Comparison of ENCODE assay signal across 8 mouse cellular contexts in the genomic region with DNA sequence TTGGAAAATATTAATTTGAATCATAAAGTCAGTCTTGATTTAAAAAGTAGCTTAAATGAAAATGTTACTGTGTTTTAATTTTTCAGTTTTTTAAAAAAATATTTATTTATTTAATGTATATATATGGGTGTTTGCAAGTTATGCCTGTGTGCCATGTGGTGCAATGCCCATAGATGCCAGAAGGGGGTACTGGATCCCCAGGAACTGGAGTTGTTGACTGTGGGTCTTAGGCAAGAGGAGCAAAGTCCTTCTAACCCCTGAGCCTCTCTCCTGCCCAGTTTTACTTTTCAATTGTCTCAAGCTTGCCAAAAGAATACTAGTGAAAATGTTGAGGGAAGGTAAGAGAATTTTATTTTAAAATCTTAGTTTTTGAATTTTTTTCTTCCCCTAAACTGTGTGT.
A peak's percentile ranks its signal among the peaks of the same experiment; 100 is the strongest.
DNase-seq lines count a peak whose midpoint lies in the region; ATAC-seq and TF ChIP-seq lines count a peak whose summit lies in the region.
"Had no signal": no experiment of that assay in that cellular context is flagged by ENCODE, and none has a peak within 500 bp of the region (broad histone marks: within the 10 kb centered on the region; RNA-seq: fewer than 3 reads in every experiment).

No protein-coding gene starts in this region.

- H3K9ac ChIP-seq in kidney, postnatal 0 days (ENCODE audit: low read depth, low read length) = no peak overlapping the region
- no peak overlapping the region for H3K9ac ChIP-seq in stomach, postnatal 0 days (ENCODE audit: low read length)
- no peak overlapping the region for H3K9ac ChIP-seq in heart, embryonic 12.5 days
- H3K9ac ChIP-seq: hindbrain, embryonic 15.5 days had no signal

- H3K4me2 ChIP-seq in kidney, postnatal 0 days (ENCODE audit: low read length) = no peak overlapping the region
- no peak overlapping the region for H3K4me2 ChIP-seq in stomach, postnatal 0 days (replicated peaks; ENCODE audit: low read depth)
- H3K4me2 ChIP-seq in heart, embryonic 12.5 days = no peak overlapping the region
- H3K4me2 ChIP-seq: hindbrain, embryonic 15.5 days had no signal

- H3K4me3 ChIP-seq in layer of hippocampus, adult 2 months = no peak overlapping the region
- no peak overlapping the region for H3K4me3 ChIP-seq in kidney, postnatal 0 days (replicated peaks; ENCODE audit: low read depth, low read length)
- H3K4me3 ChIP-seq in stomach, postnatal 0 days (ENCODE audit: low read depth, low read length) = no peak overlapping the region
- no peak overlapping the region for H3K4me3 ChIP-seq in heart, embryonic 12.5 days
- H3K4me3 ChIP-seq: hindbrain, embryonic 15.5 days had no signal

- H3K27me3 ChIP-seq in kidney, postnatal 0 days (ENCODE audit: insufficient read depth, low read length) = no peaks in the 10 kb centered on the region
- no peaks in the 10 kb centered on the region for H3K27me3 ChIP-seq in stomach, postnatal 0 days (ENCODE audit: control insufficient read depth, insufficient read depth, low read length)
- no peaks in the 10 kb centered on the region for H3K27me3 ChIP-seq in heart, embryonic 12.5 days (replicated peaks)
- H3K27me3 ChIP-seq: hindbrain, embryonic 15.5 days had no signal

- H3K9me3 ChIP-seq in kidney, postnatal 0 days (replicated peaks; ENCODE audit: low read length) = no peaks in the 10 kb centered on the region
- H3K9me3 ChIP-seq in stomach, postnatal 0 days (ENCODE audit: control insufficient read depth, low read length) = no peaks in the 10 kb centered on the region
- H3K9me3 ChIP-seq in heart, embryonic 12.5 days (replicated peaks) = no peaks in the 10 kb centered on the region
- H3K9me3 ChIP-seq: hindbrain, embryonic 15.5 days had no signal

- peak in 1 of 2 experiments; percentile 38 for DNase-seq in layer of hippocampus, adult 2 months (ENCODE audit: low spot score in 2 of 2)
- no peak for DNase-seq in layer of hippocampus, postnatal 36 days
- DNase-seq in T-cell, adult 2 months (ENCODE audit: low spot score) = peak; percentile 47
- no peak for DNase-seq in kidney, postnatal 0 days (ENCODE audit: low spot score)
- peak; percentile 47 for DNase-seq in stomach, postnatal 0 days (ENCODE audit: low spot score)
- DNase-seq in layer of hippocampus, adult 11-12 months (ENCODE audit: low spot score) = no peak

- H3K27ac ChIP-seq in layer of hippocampus, adult 2 months = no peak overlapping the region
- H3K27ac ChIP-seq in kidney, postnatal 0 days = no peak overlapping the region
- no peak overlapping the region for H3K27ac ChIP-seq in stomach, postnatal 0 days (replicated peaks)
- no peak overlapping the region for H3K27ac ChIP-seq in heart, embryonic 12.5 days (ENCODE audit: poor library complexity, severe bottlenecking)
- H3K27ac ChIP-seq: hindbrain, embryonic 15.5 days had no signal

- ATAC-seq in kidney, postnatal 0 days (replicated peaks; ENCODE audit: low FRiP score, low read depth) = no peak
- ATAC-seq in stomach, postnatal 0 days (ENCODE audit: low FRiP score, low TSS enrichment) = no peak
- no peak for ATAC-seq in heart, embryonic 12.5 days (ENCODE audit: insufficient number of reproducible peaks, low FRiP score)

- peak; percentile 79 for TF ChIP-seq CTCF in layer of hippocampus, adult 2 months (conservative IDR thresholded peaks at IDR 0.05)
- TF ChIP-seq CTCF in kidney, postnatal 0 days (IDR thresholded peaks at IDR 0.05; ENCODE audit: low read depth) = peak; percentile 58
- TF ChIP-seq CTCF in stomach, postnatal 0 days (IDR thresholded peaks at IDR 0.05; ENCODE audit: low read depth) = peak; percentile 61

- no peak for TF ChIP-seq EP300 in stomach, postnatal 0 days (optimal IDR thresholded peaks at IDR 0.05)

- H3K36me3 ChIP-seq in kidney, postnatal 0 days (ENCODE audit: insufficient read depth, low read length) = peaks cover 8% of the 10 kb centered on the region; the same call in 1 of the 2 replicates
- no peaks in the 10 kb centered on the region for H3K36me3 ChIP-seq in stomach, postnatal 0 days (ENCODE audit: control insufficient read depth, insufficient read depth, low read length)
- H3K36me3 ChIP-seq in heart, embryonic 12.5 days = peaks cover 22% of the 10 kb centered on the region

- 0 out of 2 replicates have a peak, but pooled peaks cover 3% of the 10 kb centered on the region for H3K4me1 ChIP-seq in kidney, postnatal 0 days (replicated peaks; ENCODE audit: insufficient read depth, low read length)
- no peaks in the 10 kb centered on the region for H3K4me1 ChIP-seq in stomach, postnatal 0 days (replicated peaks; ENCODE audit: control insufficient read depth, insufficient read depth)
- peaks cover 10% of the 10 kb centered on the region; the same call in 1 of the 2 replicates for H3K4me1 ChIP-seq in heart, embryonic 12.5 days (replicated peaks)

Comparison
In these comparisons a context has a peak if more than half of its experiments do, and no peak if none do; other contexts are left out.
1. DNase-seq: peak in T-cell, adult 2 months (single experiment) and stomach, postnatal 0 days (single experiment); none in layer of hippocampus, postnatal 36 days (0 of 2), kidney, postnatal 0 days (single experiment) and layer of hippocampus, adult 11-12 months (single experiment).
2. Peak in every context shown above with its lines, with median percentiles within 50 percentile points of each other: CTCF ChIP-seq.